Mouse (Mus musculus): ENCODE data around the gene Mbd6.

The Mbd6 gene

GRCm38 (mm10) chr10:127264971-127265370, 23.8 kb downstream of the Mbd6 start:
- in situ Hi-C loops (cut with MboI; ENCODE audit: low sequenced_read_pairs): no loop called here

GRCm38 (mm10) chr10:127264336-127264735, 24.5 kb downstream of the Mbd6 start:
- in situ Hi-C loops (cut with MboI; ENCODE audit: low sequenced_read_pairs): no loop called here

DNA sequence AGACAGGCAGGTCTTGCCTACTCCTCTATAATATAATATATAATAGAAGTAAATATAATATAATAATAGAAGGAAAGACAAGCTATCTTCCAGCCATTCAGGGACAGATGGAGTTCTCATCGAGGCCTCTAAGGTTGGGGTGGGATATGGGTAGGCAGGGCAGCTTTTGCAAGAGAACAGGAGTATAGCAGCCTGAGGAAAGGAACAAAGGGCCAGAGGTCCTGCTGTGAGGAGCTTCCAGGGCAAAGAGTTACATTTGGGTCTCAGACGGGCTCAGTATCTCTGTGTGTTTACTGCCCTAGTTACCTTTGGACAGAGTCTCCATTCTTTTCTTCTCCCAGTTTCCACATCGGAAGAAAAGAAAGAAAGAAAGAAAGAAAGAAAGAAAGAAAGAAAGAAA, 25.2 kb downstream of the Mbd6 start:
- in situ Hi-C loops (cut with MboI; ENCODE audit: low sequenced_read_pairs): no loop called here

GRCm38 (mm10) chr10:127262548-127263398, 26.0 kb downstream of the Mbd6 start, which contains the start of gene Kif5a:
Kif5a (minus strand) TSS chr10:127263348.
- in situ Hi-C loops (cut with MboI; ENCODE audit: low sequenced_read_pairs): no loop called here

DNA sequence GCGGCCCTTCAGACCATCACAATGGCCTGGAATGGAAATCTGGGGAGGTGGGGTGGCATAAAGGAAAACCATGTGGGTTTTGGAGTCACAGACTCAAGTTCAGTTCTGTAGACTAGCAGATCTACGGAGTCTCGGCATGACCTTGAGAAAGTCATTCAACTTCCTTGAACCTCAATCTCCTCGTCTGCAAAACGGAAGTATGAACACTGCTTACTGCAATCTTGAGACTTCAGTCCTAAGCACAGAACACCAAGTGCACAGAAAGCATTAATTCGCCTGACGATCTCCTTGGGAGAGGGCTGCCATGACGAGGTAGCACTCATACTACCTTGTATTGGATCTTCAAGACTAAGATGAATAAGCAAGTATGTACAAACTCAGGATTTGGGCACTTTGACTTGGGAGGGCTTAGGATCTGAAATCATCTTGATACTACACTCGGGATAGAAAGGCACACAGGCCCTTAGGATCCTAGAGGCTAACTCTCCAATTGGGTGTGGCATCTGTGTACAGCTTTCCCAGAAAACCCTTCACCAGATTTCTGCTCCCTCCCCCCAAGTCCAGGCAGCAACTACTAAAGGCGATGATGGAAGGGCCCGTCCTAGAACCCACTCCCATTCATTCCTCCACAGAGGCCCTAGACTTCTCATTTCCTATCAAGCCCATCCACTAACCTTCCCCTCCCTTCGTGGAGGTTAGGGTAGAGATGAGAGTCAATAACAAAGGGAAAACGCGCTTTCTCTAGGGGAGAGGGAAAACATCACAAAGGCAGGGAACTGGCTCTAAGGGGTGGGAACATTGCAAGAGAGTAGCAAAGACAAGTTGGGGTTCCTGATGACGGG, 26.9 kb downstream of the Mbd6 start:
- in situ Hi-C loops (cut with MboI; ENCODE audit: low sequenced_read_pairs): no loop called here

- in situ Hi-C loops (cut with MboI; ENCODE audit: low sequenced_read_pairs): no loop called here
Measured at GRCm38 (mm10) chr10:127258489-127258888, 30.3 kb downstream of the Mbd6 start.

- in situ Hi-C loops (cut with MboI; ENCODE audit: low sequenced_read_pairs): no loop called here
Measured at GRCm38 (mm10) chr10:127257790-127258189, 31.0 kb downstream of the Mbd6 start.

DNA sequence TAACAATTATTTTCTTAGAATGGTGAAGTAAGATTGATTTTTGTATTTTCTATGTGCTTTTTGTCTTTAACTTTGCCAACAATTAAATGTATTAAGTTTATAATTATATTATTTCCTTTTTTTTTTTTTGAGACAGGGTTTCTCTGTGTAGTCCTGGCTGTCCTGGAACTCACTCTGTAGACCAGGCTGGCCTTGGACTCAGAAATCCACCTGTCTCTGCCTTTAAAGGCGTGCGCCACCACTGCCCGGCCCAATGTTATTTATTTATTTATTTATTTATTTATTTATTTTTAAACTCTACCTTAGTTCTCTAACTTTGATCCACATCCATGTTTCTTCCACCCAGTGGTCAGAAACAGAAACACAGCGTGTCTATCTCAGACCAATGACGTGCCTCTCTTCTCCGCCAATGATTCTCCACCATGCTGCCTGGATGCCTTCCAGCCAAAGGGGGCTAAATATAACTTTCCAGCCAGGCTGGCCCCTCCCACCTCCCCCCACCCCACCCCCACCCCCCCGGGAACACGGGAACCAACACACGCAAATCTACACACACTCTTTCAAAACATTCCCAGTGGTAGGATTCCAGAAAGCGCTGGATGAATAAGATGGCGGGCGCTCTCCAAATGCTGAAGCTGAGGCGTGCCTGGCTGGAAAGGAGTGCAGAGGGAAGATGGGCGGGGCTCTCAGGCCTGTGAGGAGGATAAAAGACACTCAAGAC, 33.0 kb downstream of the Mbd6 start:
- in situ Hi-C loops (cut with MboI; ENCODE audit: low sequenced_read_pairs): no loop called here

- in situ Hi-C loops (cut with MboI; ENCODE audit: low sequenced_read_pairs): no loop called here
Measured at GRCm38 (mm10) chr10:127250810-127251209, 38.0 kb downstream of the Mbd6 start.

GRCm38 (mm10) chr10:127238241-127238824, 50.5 kb downstream of the Mbd6 start:
- in situ Hi-C loops (cut with MboI; ENCODE audit: low sequenced_read_pairs): no loop called here

GRCm38 (mm10) chr10:127236541-127236940, 52.3 kb downstream of the Mbd6 start:
- in situ Hi-C loops (cut with MboI; ENCODE audit: low sequenced_read_pairs): no loop called here

DNA sequence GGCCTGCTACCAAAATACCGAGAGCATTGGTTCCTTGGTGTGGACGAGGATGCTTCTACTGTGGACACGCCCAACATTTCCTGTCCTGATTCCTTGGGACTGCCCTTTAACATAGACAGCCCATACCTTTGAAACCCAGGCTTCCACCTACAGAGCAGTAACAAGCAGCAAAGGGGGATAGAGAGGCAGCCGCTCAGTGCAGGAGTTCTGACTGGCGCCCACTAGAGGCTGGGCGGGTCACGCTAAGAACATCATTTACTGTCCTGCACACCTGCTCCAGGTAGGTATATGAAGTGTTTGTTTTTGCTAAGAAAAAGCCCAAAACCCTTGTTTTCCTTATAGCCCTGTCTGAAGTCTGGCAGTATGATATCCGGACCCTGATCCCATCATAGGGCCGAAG, 55.7 kb downstream of the Mbd6 start:
- in situ Hi-C loops (cut with MboI; ENCODE audit: low sequenced_read_pairs): no loop called here
